Mouse (Mus musculus) lung, embryonic 15.5 days (tissue): Measurements from ENCODE around the gene Imp4. TPM values are rescaled to one million over a fixed set of nuclear protein-coding genes. Genes with fewer than 3 reads are reported as not detected.
A peak's percentile ranks its signal among the peaks of the same experiment; 100 is the strongest.
"Not testable (repeated sequence)": the region's sequence is repeated elsewhere in the genome, so short reads cannot be mapped to it uniquely, and the experiment has no call there.

Experiments
- ATAC-seq: fragments of 200-750 bp; cut with Nextera tagmentation; 2 replicates; pipeline ENCODE4 v1.8.0; 2017; ENCODE audit warnings: moderate number of reproducible peaks, borderline replicate concordance; ENCODE audit not compliant: low FRiP score, low TSS enrichment; ENCODE audit errors: extremely low read depth
- H3K27ac ChIP-seq: fragments of 300-500 bp; sonication (generic); 2 replicates; pipeline ENCODE4 v1.5.1; 2015; ENCODE audit warnings: moderate library complexity, mild to moderate bottlenecking, inconsistent platforms
- H3K27me3 ChIP-seq: fragments of 300-500 bp; sonication (generic); 2 replicates; pipeline ENCODE4 v1.6.1; 2015; ENCODE audit warnings: inconsistent platforms
- H3K36me3 ChIP-seq: fragments of 300-500 bp; sonication (generic); 2 replicates; pipeline ENCODE4 v1.6.1; 2015; ENCODE audit warnings: inconsistent platforms
- H3K4me1 ChIP-seq: fragments of 300-500 bp; sonication (generic); 2 replicates; pipeline ENCODE4 v1.6.1; 2015; ENCODE audit warnings: inconsistent platforms
- H3K4me2 ChIP-seq: fragments of 300-500 bp; sonication (generic); 2 replicates; pipeline ENCODE4 v1.6.1; 2015; ENCODE audit warnings: inconsistent platforms, mild to moderate bottlenecking, moderate library complexity
- H3K4me3 ChIP-seq: fragments of 300-500 bp; sonication (generic); 2 replicates; pipeline ENCODE4 v1.5.1; 2015; ENCODE audit warnings: mild to moderate bottlenecking, inconsistent platforms
- H3K9ac ChIP-seq: fragments of 300-500 bp; sonication (generic); 2 replicates; pipeline ENCODE4 v1.6.1; 2015; ENCODE audit warnings: inconsistent platforms
- H3K9me3 ChIP-seq: fragments of 300-500 bp; sonication (generic); 2 replicates; pipeline ENCODE4 v1.6.1; 2016; ENCODE audit warnings: inconsistent platforms
- WGBS: fragments of 180-500 bp; shearing (Covaris S2); methylation state at CpG from one replicate; pipeline ENCODE4 v1.1.7; 2015; 5-methylcytosine and 5-hydroxymethylcytosine counted together
- polyA plus RNA-seq: library from polyadenylated mRNA; unstranded; fragments of >200 nt; fragmentation: Nextera tagmentation; extraction: Ambion mirVana; gene quantifications from 2 replicates; pipeline ENCODE4 v1.2.1, GENCODE M21; 2015

The Imp4 gene
- polyA plus RNA-seq, 1 experiment from 2014 or later: 80.1 TPM

- H3K9ac ChIP-seq: peak overlapping the region; percentile 53; the same call in 1 of the 2 replicates
- peak overlapping the region; percentile 74 for H3K4me2 ChIP-seq
- peak overlapping the region; percentile 64 for H3K4me3 ChIP-seq
- under 1% methylated on average over 30 of the region's 30 CpGs for WGBS
- peaks cover 31% of the 10 kb centered on the region for H3K4me1 ChIP-seq
- no peaks in the 10 kb centered on the region for H3K27me3 ChIP-seq
- no peaks in the 10 kb centered on the region; the same call in 1 of the 2 replicates for H3K36me3 ChIP-seq
- H3K27ac ChIP-seq: peak overlapping the region; percentile 66; the same call in 1 of the 2 replicates
- H3K9me3 ChIP-seq: peaks cover 10% of the 10 kb centered on the region; the same call in 1 of the 2 replicates
- ATAC-seq: no peak
Observed at GRCm38 (mm10) chr1:34434660-34435160, 4.9 kb upstream of the Imp4 start.

GRCm38 (mm10) chr1:34435371-34436120 is 4.1 kb upstream of the Imp4 start:
- ATAC-seq: no peak
- Histone ChIP-seq H3K4me1 (peaks cover 34% of the 10 kb centered on the region), H3K4me3 (peak overlapping the region; percentile 64), H3K36me3 (no peaks in the 10 kb centered on the region; the same call in 1 of the 2 replicates), H3K27me3 (no peaks in the 10 kb centered on the region), H3K27ac (peak overlapping the region; percentile 66; the same call in 1 of the 2 replicates), H3K9ac (no peak overlapping the region), H3K9me3 (peaks cover 8% of the 10 kb centered on the region; the same call in 1 of the 2 replicates), H3K4me2 (peak overlapping the region; percentile 74)
- WGBS: 22% methylated on average over 8 of the region's 8 CpGs

DNA sequence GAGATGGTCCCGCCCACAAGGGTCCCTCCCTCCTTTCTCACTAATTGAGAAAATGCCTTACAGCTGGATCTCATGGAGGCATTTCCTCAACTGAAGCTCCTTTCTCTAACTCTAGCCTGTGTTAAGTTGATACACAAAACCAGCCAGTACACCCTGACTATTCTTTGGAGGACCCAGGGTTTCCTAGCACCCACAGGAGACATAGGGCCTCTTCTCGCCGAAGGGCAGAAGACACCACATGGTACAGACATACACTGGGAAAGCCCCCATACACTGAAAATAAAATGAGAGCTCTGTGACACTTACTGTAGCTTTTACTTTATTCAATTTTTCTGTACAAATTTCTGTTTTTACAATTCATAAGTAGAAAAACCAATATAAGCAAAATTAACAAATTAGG is 3.3 kb upstream of the Imp4 start:
- Histone ChIP-seq H3K4me2 (no peak overlapping the region), H3K27me3 (no peaks in the 10 kb centered on the region), H3K9me3 (peaks cover 4% of the 10 kb centered on the region; the same call in 1 of the 2 replicates), H3K4me1 (peaks cover 37% of the 10 kb centered on the region), H3K9ac (no peak overlapping the region), H3K36me3 (no peaks in the 10 kb centered on the region; the same call in 1 of the 2 replicates), H3K4me3 (no peak overlapping the region), H3K27ac (no peak overlapping the region)
- ATAC-seq: no peak
- 84% methylated on average over 3 of the region's 3 CpGs for WGBS

GRCm38 (mm10) chr1:34437366-34437765 is 2.3 kb upstream of the Imp4 start:
- not testable (repeated sequence) for H3K9me3 ChIP-seq, H3K4me2 ChIP-seq, H3K27ac ChIP-seq, H3K27me3 ChIP-seq, H3K4me3 ChIP-seq, H3K9ac ChIP-seq, ATAC-seq, H3K36me3 ChIP-seq
- 90% methylated on average over 8 of the region's 8 CpGs for WGBS
- peaks cover 37% of the 10 kb centered on the region for H3K4me1 ChIP-seq

DNA sequence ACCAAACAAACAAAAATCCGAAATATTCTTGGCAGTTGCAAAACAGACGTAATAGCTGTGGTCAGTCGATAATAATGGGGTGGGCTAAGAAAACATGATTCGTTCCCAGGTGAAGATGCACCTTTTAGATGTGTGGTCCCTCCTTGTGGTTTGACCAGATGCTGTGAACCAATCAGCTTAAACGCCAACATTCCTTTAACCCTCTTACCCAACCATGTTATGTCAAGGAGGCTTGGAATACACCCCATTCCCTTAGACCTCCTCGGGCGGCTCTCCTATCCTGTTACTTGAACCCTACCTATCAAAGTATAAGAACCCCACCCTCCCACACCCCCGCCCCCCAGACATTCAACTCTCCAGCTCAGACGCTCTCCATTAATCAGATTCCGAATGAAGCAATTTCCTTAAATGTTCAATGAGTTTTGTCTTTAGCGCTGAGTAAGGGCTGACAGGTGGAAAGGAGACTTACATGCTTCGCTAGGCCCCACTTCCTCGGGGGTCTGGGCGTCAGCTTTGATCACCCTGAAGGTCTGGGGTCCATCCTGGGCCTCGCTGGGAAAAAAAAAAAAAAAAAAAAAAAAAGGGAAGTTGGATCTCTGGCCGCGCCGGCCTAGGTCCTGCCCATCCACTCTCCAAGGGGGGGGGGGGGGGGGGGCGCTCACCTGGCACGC is 1.1 kb upstream of the Imp4 start:
- WGBS: 39% methylated on average over 14 of the region's 20 CpGs
- peak overlapping the region; percentile 71 for H3K4me3 ChIP-seq
- H3K9ac ChIP-seq: no peak overlapping the region; the same call in 1 of the 2 replicates
- H3K4me2 ChIP-seq: peak overlapping the region; percentile 69
- no peaks in the 10 kb centered on the region for H3K27me3 ChIP-seq
- H3K4me1 ChIP-seq: peaks cover 29% of the 10 kb centered on the region
- peaks cover 15% of the 10 kb centered on the region for H3K36me3 ChIP-seq
- ATAC-seq: no peak
- H3K27ac ChIP-seq: no peak overlapping the region
- no peaks in the 10 kb centered on the region for H3K9me3 ChIP-seq

GRCm38 (mm10) chr1:34439961-34440630 is 445 bp downstream of the Imp4 start:
- Histone ChIP-seq H3K27me3 (no peaks in the 10 kb centered on the region), H3K4me2 (peak overlapping the region; percentile 67), H3K27ac (peak overlapping the region; percentile 69), H3K4me3 (peak overlapping the region; percentile 71), H3K36me3 (peaks cover 31% of the 10 kb centered on the region), H3K4me1 (peaks cover 21% of the 10 kb centered on the region), H3K9ac (peak overlapping the region; percentile 59), H3K9me3 (no peaks in the 10 kb centered on the region)
- peak; percentile 52 for ATAC-seq
- 7% methylated on average over 31 of the region's 31 CpGs for WGBS

DNA sequence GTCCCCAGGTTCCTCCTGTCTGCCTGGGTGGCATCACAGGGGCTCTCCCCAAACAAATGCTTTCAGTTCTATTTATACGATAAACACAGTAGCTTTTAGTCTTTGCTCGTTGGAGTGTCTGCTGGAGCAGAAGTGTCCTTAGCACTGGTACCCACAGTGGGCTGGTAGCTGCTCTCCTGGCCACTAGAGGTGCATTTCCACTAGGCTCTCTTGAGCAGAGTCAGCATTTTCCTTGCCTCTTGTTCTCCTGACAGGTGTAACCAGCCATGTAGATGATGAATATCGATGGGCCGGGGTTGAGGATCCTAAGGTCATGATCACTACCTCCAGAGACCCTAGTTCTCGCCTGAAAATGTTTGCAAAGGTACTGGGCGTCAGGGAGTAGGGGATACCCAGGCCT is 3.5 kb downstream of the Imp4 start:
- peaks cover 46% of the 10 kb centered on the region for H3K36me3 ChIP-seq
- no peak for ATAC-seq

DNA sequence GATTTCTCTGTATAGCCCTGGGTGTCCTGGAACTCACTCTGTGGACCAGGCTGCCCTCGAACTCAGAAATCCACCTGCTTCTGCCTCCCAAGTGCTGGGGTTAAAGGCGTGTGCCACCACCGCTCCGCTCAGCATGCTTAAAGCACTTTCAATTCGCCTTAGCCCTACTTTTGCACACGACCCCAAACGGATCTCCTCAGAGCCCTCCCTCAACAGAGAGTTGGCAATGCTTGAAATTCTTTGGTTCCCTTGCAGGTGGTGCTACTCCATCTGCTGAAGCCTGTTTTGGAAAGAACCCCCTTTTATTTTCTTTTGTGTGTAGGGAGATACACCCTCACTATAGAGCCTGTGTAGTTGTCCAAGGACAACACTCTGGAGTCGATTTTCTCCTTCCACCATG is 18.8 kb downstream of the Imp4 start:
- Histone ChIP-seq H3K4me1 (peaks cover 9% of the 10 kb centered on the region; the same call in 1 of the 2 replicates), H3K27me3 (peaks cover 31% of the 10 kb centered on the region), H3K4me2 (no peak overlapping the region), H3K4me3 (no peak overlapping the region), H3K36me3 (no peaks in the 10 kb centered on the region), H3K9me3 (no peaks in the 10 kb centered on the region), H3K9ac (no peak overlapping the region), H3K27ac (no peak overlapping the region)
- ATAC-seq: no peak
- WGBS: 31% methylated on average over 8 of the region's 8 CpGs

More for the DNA sequence above, 3.5 kb downstream of the Imp4 start:
- WGBS: 87% methylated on average over 6 of the region's 6 CpGs
- Histone ChIP-seq H3K27ac (no peak overlapping the region), H3K4me1 (peaks cover 12% of the 10 kb centered on the region), H3K9me3 (no peaks in the 10 kb centered on the region), H3K27me3 (no peaks in the 10 kb centered on the region), H3K4me3 (no peak overlapping the region), H3K9ac (no peak overlapping the region), H3K4me2 (no peak overlapping the region)

DNA sequence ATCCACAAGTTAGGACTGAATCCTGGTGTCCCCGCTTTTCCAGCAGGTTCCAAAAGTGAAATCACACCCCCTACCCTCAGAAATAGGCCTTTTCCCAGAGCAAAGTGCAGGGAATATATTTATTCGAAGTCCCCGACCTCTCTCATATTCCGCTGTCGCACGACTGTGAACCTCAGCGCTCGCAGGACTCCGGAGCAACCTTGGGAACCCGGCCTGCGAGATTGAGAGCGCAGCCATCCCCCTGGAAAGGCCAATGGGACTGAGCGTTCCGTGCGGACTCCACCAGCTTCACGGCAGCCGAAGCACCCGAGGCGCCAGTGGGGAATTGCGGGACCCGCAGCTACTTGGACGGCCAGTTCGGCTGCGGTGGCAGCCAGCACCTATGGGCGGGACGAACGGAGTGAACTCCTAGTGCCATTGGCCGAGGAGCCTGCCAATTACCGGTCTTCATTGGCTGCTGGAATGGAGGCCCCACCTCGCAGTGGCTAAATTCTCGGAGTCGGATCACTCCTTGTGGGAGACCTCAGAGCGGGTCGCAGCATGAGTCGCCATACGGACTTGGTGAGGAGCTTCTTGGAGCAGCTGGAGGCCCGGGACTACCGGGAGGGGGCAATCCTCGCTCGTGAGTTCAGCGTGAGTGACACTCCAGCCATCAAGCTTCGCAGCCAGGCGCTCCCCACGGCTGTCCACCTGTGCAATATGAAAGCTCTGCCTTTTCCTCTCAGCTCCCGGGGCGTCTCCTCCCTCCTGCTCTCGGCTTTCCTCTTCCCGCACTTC is 19.8 kb downstream of the Imp4 start, which contains the start of gene Ptpn18:
Gene Ptpn18, plus strand, starts transcription at position 479 of the 777 bp plus-strand sequence.
- peak within 1 kb of the TSS; percentile 73 for H3K4me2 ChIP-seq
- H3K36me3 ChIP-seq: no peaks in the 10 kb centered on the region
- under 1% methylated on average over 48 of the region's 48 CpGs for WGBS
- H3K4me1 ChIP-seq: peaks cover 9% of the 10 kb centered on the region; the same call in 1 of the 2 replicates
- peak within 1 kb of the TSS; percentile 27 for H3K27ac ChIP-seq
- peak; percentile 91 for ATAC-seq
- H3K4me3 ChIP-seq: peak within 1 kb of the TSS; percentile 46
- no peaks in the 10 kb centered on the region for H3K9me3 ChIP-seq
- peaks cover 31% of the 10 kb centered on the region for H3K27me3 ChIP-seq
- H3K9ac ChIP-seq: peak within 1 kb of the TSS; percentile 38

DNA sequence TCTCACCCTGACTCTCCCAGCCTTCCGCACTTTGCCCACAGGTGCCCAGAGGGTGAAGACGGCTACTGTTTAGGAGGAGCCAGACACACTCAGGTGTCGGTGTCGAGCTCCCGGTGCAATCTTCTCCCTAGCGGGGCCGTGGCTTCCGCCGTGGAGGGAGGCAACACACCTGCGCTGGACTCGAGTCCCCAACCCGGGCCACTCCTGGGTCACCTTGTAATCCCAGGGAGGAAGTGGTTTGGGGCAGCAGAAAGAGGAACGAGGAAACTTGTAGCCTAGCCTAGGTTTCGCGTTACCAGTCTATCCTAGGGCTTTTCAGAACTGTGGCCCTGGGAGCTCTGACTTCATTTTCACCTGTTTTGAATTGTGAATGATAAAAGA is 20.4 kb downstream of the Imp4 start:
- Histone ChIP-seq H3K4me2 (peak overlapping the region; percentile 73), H3K9ac (peak overlapping the region; percentile 38), H3K4me3 (peak overlapping the region; percentile 46), H3K27ac (peak overlapping the region; percentile 27), H3K4me1 (peaks cover 9% of the 10 kb centered on the region; the same call in 1 of the 2 replicates), H3K27me3 (peaks cover 31% of the 10 kb centered on the region), H3K36me3 (no peaks in the 10 kb centered on the region), H3K9me3 (no peaks in the 10 kb centered on the region)
- no peak; the same call in 1 of the 2 replicates for ATAC-seq
- WGBS: 1% methylated on average over 15 of the region's 15 CpGs

GRCm38 (mm10) chr1:34462766-34463165 is 23.1 kb downstream of the Imp4 start:
- H3K9me3 ChIP-seq: no peaks in the 10 kb centered on the region
- 21% methylated on average over 6 of the region's 7 CpGs for WGBS
- no peak for ATAC-seq
- H3K4me3 ChIP-seq: no peak overlapping the region
- H3K4me1 ChIP-seq: peaks cover 11% of the 10 kb centered on the region
- no peak overlapping the region for H3K9ac ChIP-seq
- H3K27me3 ChIP-seq: peaks cover 29% of the 10 kb centered on the region
- H3K27ac ChIP-seq: no peak overlapping the region
- H3K4me2 ChIP-seq: no peak overlapping the region
- no peaks in the 10 kb centered on the region for H3K36me3 ChIP-seq
